Mouse (Mus musculus): ENCODE measurements around the gene Mgat5.

The Mgat5 gene

DNA sequence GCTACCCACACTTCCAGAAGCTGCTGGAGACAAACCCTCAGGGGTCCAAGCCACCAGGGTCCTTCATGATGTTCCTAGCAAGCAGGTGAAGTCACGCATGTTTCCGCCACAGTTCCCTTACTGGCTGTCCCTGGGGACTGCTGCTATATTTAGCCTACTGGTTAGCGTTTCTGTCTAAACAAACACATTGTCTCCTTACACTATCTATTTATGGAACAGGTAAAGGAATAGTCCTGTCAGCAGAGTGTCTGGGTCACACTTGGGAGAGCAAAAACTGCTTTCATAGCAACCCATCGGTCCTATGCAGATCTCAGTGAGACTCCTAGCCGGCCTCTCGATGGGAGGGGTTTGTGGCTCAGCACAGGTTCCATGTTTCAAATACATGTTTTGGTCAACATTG lies 306.5 kb downstream of the Mgat5 start:
- no peak for DNase-seq

DNA sequence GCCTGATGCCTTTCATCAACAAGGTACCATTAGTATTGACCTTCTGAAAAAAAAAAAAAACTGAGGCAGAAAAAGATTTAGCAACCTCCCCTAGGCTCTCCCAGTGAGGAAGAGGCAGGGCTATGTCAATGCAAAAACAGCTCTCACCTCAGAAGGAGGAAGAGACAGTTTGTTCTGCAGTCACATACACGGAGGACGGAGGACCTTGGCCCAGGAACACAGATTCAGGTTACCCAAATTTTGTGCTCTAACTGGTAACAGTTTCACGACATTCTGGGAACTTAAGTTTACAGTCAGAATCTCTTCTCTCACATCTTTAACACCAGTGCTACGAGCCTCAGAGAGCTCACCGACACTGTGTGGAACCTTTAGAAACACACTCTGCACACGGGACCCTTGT lies 307.9 kb downstream of the Mgat5 start:
- DNase-seq: no peak

DNA sequence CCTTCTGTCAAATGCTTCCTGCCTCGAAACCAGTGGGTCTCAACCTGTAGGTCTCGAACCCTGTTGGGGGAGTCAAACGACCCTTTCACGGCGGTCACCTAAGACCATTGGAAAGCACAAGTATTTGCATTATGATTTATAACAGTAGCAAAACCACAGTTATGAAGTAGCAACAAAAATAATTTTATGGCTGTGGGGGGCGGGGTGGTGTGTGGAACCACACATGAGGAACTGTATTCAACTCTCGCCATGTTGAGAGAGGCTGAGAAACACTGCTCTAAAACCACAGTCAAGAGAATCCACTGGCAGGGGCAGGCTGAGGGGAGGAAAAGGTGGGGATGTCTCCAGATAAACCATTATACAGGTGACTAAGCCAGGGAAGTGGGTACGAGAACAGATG lies 308.3 kb downstream of the Mgat5 start:
- DNase-seq: no peak

DNA sequence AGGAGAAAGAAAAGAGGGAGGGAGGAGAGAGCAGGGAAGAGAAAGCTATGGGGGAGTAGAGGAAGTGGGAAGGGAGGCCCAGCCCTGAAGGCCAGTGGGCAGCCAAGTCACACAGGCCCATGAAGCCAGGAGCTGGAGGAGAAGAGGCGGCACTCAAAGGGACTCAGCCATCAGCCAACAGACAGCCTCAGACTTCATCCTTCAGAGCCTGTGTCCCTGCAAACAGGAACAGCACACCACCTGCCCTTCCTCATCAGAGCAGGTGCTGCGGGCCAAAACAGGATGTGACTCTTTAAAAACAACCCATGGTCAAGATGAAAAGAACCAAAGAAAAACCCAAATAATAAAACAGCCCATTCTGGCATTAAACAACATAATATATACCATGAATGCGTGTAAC lies 308.8 kb downstream of the Mgat5 start:
- DNase-seq: no peak

DNA sequence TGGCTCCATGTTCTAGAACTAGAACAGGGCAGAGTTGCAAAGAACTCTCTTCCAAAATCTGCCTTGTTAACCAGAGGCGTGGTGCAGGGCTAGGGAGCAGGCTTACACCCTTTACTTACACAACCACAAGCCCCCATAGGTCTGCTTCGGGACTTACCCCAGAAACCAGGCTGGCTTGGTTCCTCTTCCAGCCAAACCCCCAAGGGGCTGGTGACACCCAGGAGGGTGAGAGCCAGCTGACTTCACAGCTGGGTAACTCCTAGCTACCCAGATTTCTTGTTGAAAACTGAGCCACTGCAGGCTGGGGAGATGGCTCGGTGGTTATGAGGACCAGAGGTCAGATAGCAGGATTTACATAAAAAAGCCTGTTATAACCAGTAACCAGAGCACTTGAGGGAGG lies 309.7 kb downstream of the Mgat5 start:
- DNase-seq: no peak

DNA sequence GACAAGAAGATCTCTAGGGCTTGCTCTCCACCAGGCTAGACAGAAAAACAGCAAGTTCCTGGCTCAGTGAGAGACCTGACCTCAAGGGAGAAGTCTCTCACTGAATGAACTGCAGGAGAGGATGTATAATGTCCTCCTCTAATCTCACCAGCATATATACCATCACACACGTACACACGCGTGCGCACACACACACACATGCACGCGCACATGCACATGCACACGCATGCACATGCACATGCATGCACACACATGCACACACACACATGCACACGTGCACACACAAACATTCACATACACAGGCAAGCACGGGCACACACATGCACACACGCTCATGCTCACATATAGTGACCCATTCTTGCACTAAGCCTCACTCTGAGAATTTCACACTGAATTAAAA lies 310.1 kb downstream of the Mgat5 start:
- no peak for DNase-seq

DNA sequence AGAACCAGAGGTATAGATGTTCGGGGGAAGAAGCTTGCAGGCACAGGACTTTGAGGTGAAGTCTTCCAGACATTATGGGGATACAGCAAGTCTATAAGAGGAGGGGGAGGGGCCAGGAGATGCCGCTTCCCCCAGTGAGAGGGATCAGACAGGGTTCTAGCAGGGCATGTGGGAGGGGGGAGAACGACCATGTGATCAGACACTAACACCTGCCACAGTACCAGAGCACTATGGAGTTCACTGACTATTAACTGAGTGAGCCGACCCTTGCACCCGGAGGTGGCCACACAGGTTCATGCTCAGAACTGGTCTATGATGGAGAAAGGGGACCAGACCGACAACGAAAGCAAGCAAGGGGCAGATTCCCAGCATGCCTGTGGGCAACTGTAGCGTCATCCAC lies 318.5 kb downstream of the Mgat5 start:
- DNase-seq: no peak

DNA sequence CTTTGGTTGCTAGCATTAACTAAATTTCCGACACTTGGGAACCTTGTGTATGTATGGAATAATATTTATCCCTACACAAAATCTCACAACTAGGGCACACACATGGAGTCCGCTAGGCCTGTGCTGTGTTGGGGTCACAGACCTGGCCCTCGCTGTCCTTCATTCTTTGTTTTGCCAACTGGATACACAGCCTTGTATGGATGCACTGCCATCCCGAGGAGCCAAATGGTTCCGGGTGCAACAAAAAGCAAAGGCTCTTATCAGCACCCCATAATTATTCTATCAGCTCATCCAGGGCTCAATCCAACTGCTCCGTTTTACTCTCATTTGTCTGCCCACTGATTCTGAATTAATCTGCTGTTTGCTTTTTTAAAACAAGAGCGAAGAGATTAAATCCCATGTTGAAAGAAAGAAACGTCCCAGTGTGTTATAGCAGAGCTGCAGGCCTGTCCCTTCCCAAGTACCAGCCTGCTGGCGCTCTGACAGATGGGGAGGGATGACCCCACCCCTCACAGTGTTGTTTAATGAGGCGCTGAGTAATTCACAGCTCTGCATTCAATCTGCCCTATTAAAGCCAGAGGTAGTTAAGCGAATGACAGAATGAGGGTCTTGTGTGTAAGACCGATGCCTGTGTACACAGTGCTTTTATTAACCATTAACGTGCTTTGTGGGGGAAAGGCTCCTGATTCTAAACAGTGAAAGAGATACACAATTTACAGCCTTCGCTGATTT lies 326.2 kb downstream of the Mgat5 start:
- no peak for DNase-seq

DNA sequence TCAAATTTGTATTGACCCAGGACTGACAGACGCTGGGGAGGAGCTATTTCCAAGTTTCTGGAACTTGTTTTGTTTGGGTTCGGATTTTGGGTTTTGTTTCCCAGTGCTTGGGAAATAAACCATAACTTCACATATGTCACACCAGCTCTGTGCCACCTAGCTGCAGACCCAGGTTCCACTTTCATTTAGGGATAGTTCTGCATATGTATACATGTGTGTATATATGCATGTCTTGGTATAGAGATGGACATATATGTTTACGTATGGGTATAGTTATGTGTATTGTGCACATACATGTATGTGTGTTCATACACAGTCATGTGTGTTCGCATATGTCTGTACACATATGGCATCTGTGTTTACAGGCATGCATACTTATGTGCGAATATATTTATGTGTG lies 326.9 kb downstream of the Mgat5 start:
- DNase-seq: no peak

DNA sequence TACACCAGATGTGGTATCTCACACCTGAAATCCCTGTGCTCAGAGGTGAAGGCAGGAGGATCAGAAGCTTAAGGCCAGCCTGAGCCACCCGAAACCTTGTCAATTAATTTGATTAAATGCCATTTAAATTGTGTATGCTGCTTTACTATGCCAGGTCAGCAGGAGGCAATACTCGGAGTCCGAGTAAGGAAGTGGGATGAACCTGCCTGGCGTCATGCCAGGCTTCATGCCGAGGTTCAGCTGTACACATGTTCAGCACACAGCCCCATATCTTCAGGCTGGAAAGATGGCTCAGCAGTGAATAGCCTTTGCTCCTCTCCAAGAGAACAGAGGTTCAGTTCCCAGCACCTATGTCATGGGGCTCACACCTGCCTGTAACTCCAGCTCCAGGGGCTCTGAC lies 331.6 kb downstream of the Mgat5 start:
- DNase-seq: no peak

DNA sequence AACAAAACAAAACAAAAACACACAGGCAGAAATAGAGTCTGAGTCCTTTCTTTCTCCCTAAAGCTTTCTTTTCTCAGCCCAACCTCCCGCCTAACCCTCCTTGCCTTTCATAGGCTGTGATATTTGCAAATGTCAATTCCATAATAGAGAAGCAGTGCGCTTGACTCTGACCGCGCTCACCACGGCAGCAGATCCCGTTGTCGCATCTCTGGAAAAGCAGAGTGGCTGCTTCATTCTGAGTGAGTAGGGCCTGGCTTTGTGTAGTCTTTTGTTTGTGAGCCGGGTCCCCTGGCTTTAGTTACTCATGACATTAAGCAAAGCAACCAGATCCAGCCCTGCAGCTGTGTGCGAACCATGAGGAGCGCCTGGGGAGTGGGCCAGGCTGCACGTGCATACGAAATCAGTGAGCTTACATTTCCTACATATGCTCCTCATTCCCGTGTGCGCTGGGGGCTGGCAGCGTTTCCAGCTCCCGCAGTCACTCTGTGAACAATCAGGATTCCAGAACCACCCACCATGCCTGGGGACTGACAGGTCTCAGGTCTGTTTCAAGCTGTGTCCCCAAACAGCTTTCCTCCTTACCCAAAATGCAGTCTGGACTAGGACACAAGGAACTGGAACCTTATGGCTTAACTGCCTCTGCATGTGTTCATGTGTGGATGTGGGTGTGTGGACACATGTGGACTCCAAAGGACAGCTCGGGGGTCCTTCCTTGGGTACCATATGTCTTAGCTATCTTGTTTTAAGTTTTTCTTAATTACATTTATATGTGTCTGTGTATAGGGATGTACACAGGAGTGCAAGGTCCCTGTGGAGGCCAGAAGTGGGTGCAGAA lies 332.6 kb downstream of the Mgat5 start:
- no peak for DNase-seq
